Mouse (Mus musculus): ENCODE data around the gene Csn1s2a. TPM values are rescaled to one million over a fixed set of nuclear protein-coding genes. Genes with fewer than 3 reads are reported as not detected.

Csn1s2a gene
- polyA plus RNA-seq (2012; rRNA removed), result not detected in 2 replicates

GRCm38 (mm10) chr5:87774267-87774666 is at the start of gene Csn1s2a:
Csn1s2a (plus strand) TSS chr5:87774567.

GRCm38 (mm10) chr5:87807782-87808181 is 33.4 kb downstream of the Csn1s2a start, which contains the start of gene Csn1s2b:
Csn1s2b (plus strand) TSS chr5:87808082.

GRCm38 (mm10) chr5:87825386-87825785 is 51.0 kb downstream of the Csn1s2a start, which contains the start of gene Prr27:
Prr27 (plus strand) TSS chr5:87825686.

Other genes with a start within 250 kb of the Csn1s2a start
- gene Sult1b1, start 236.4 kb upstream of the Csn1s2a start, polyA plus RNA-seq (2012; rRNA removed), result not detected in 2 replicates
- gene Sult1d1, start 205.5 kb upstream of the Csn1s2a start, polyA plus RNA-seq (2012; rRNA removed), result not detected in 2 replicates
- 0.09 TPM in 1 of 2 replicates, not detected in the other for gene Sult1e1, start 183.0 kb upstream of the Csn1s2a start, polyA plus RNA-seq (2012; rRNA removed)
- gene Csn1s1, start 108.4 kb upstream of the Csn1s2a start, polyA plus RNA-seq (2012; rRNA removed), result not detected in 2 replicates
- not detected in 2 replicates for gene Csn2, start 74.9 kb upstream of the Csn1s2a start, polyA plus RNA-seq (2012; rRNA removed)
- gene Csn1s2b, start 33.5 kb downstream of the Csn1s2a start, polyA plus RNA-seq (2012; rRNA removed), result not detected in 2 replicates
- not detected in 2 replicates for gene Prr27, start 51.1 kb downstream of the Csn1s2a start, polyA plus RNA-seq (2012; rRNA removed)
- not detected in 2 replicates for gene Odam, start 110.5 kb downstream of the Csn1s2a start, polyA plus RNA-seq (2012; rRNA removed)
- 0.08 TPM in 1 of 2 replicates, not detected in the other for gene Csn3, start 151.0 kb downstream of the Csn1s2a start, polyA plus RNA-seq (2012; rRNA removed)
- gene 2310003L06Rik, start 194.9 kb downstream of the Csn1s2a start, polyA plus RNA-seq (2012; rRNA removed), result not detected in 2 replicates
- gene Gm28434, start 194.9 kb downstream of the Csn1s2a start, polyA plus RNA-seq (2012; rRNA removed), result not detected in 2 replicates
- gene Cabs1, start 204.9 kb downstream of the Csn1s2a start, polyA plus RNA-seq (2012; rRNA removed), result not detected in 2 replicates
- gene Smr3a, start 228.0 kb downstream of the Csn1s2a start, polyA plus RNA-seq (2012; rRNA removed), result not detected in 2 replicates

All from central nervous system, embryonic 14 days (tissue).